Mouse (Mus musculus) brain, embryonic 14.5 days (tissue): ENCODE data around the gene Galnt10.

ENCODE experiments used
- CTCF ChIP-seq: fragments of 200-500 bp; IDR thresholded peaks from 2 replicates; pipeline ENCODE4 v1.5.1; 2012; ENCODE audit warnings: inconsistent platforms, mild to moderate bottlenecking, moderate library complexity, borderline replicate concordance; ENCODE audit not compliant: insufficient read depth, insufficient read length; ENCODE audit errors: extremely low read depth
- POLR2A ChIP-seq: fragments of 200-500 bp; IDR thresholded peaks from 2 replicates; pipeline ENCODE4 v1.6.1; 2012; ENCODE audit warnings: mild to moderate bottlenecking, inconsistent platforms, borderline replicate concordance; ENCODE audit not compliant: poor library complexity, insufficient read depth, insufficient read length, severe bottlenecking; ENCODE audit errors: extremely low read depth

- no peak for TF ChIP-seq POLR2A
- no peak for TF ChIP-seq CTCF
Observed at GRCm38 (mm10) chr11:57615871-57616270, 29.4 kb upstream of the Galnt10 start.
